Mouse (Mus musculus): ENCODE results near the gene Cbx3.

DNA sequence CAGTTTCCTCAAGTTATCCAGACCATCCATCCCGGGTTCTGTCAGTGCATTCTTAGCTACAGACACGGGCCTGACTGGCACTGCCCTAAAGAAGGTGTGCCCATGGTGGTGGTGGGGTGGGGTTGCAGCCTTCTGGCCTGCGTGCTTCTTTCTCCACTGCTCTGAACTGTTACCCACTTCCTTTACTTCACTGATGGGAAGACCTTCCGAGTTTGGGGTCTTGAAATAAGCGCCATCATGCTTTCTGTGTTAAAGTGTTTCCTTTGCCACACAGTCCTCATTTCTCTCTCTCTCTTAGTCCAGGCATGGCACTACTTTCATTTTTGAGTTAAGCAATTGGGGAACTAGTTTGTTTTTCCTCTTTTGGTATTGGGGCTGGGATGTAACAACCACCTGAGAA lies 54.8 kb downstream of the Cbx3 start:
- no peak for TF ChIP-seq CTCF (IDR thresholded peaks at IDR 0.05; ENCODE audit: control insufficient read depth, insufficient read depth, insufficient replicate concordance, low read depth, low read length)
- no peak for TF ChIP-seq POLR2A (IDR thresholded peaks at IDR 0.05; ENCODE audit: control insufficient read depth, low read depth, low read length)
